Mouse (Mus musculus) C2C12 (cell line): ENCODE data around the gene Mcee.

Experiments
- CTCF ChIP-seq: IDR thresholded peaks from one replicate; pipeline ENCODE4 v1.5.1; 2011; ENCODE audit not compliant: control insufficient read depth, insufficient read depth, insufficient read length
- FOSL1 ChIP-seq: IDR thresholded peaks from one replicate; pipeline ENCODE4 v1.8.0; 2011; ENCODE audit warnings: mild to moderate bottlenecking, low read length; ENCODE audit not compliant: poor library complexity, insufficient read depth, severe bottlenecking

- TF ChIP-seq CTCF (no peak), FOSL1 (no peak)
These were observed 35.0 kb upstream of the Mcee start for GRCm38 (mm10) chr7:64357405-64357804.
